Comparison of ENCODE assay signal across 19 mouse cellular contexts in the genomic region with DNA sequence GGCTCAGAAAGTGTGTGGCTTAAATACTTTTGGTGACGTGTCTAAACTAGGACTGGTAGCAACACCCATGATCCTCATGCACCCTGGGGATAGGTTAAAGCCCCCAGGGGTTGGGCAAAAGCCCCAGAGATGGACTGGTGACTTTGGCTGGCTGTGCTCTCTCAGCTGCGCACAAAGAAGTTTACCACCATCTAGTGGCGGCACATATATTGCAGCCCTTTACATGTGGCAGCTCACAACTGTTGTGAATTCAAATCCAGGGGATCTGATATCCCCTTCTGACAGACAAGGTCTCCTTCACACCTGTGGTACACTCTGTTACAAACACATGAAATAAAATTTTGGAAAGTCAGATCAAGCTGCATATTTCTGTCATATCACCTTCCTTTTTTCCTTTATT. TPM values are rescaled to one million over a fixed set of nuclear protein-coding genes. Genes with fewer than 3 reads are reported as not detected.
DNase-seq lines count a peak whose midpoint lies in the region; ATAC-seq and TF ChIP-seq lines count a peak whose summit lies in the region.
"Not testable (repeated sequence)": the region's sequence is repeated elsewhere in the genome, so short reads cannot be mapped to it uniquely, and the experiment has no call there.
"Had no signal": no experiment of that assay in that cellular context is flagged by ENCODE, and none has a peak within 500 bp of the region (broad histone marks: within the 10 kb centered on the region; RNA-seq: fewer than 3 reads in every experiment).

No protein-coding gene starts in this region.

- H3K9me3 ChIP-seq in G1E (replicated peaks) = not testable (repeated sequence)

- DNase-seq in G1E (ENCODE audit: low spot score) = not testable (repeated sequence)

- not testable (repeated sequence) for H3K4me3 ChIP-seq in G1E (ENCODE audit: low read depth, low read length)

- not testable (repeated sequence) for H3K4me1 ChIP-seq in G1E (ENCODE audit: insufficient read depth, low read depth, low read length)

- not testable (repeated sequence) for TF ChIP-seq CTCF in G1E (IDR thresholded peaks at IDR 0.05; ENCODE audit: low read depth, low read length)

- not testable (repeated sequence) for H3K27me3 ChIP-seq in G1E (ENCODE audit: insufficient read depth, low read length)

- H3K36me3 ChIP-seq in G1E (replicated peaks) = not testable (repeated sequence)

- peak; percentile 48; the same call in 1 of the 2 replicates for ATAC-seq in G1E (ENCODE audit: extremely low read depth, insufficient number of reproducible peaks, low FRiP score, poor library complexity, severe bottlenecking)
- ATAC-seq in granulocyte monocyte progenitor cell, adult 5-6 weeks (replicated peaks; ENCODE audit: poor library complexity, severe bottlenecking) = peak; percentile 67
- ATAC-seq in megakaryocyte, adult 5-6 weeks (ENCODE audit: poor library complexity, severe bottlenecking) = 0 out of 2 replicates have a peak, but pooled peaks have one; percentile 52
- ATAC-seq in megakaryocyte-erythroid progenitor cell, adult 5-6 weeks (replicated peaks; ENCODE audit: low FRiP score, low TSS enrichment, poor library complexity, severe bottlenecking) = peak; percentile 81

RNA-seq across cellular contexts. Expression of a gene that starts 19.2 kb away (rescaled TPM):
- total RNA-seq in G1E (2014; fragmentation: Nextera tagmentation) (1.6 TPM in 1 of 2 replicates, not detected in the other), G1E (2017) (0.81 TPM in 1 of 2 replicates, not detected in the other)
- not detected in 2 replicates for polyA plus RNA-seq in G1E (2012)
- total RNA-seq in granulocyte monocyte progenitor cell, adult 5-6 weeks (2014; fragmentation: Nextera tagmentation) = not detected in 2 replicates
- not detected in 2 replicates for total RNA-seq in granulocyte monocyte progenitor cell, adult 5-6 weeks (2017)
- total RNA-seq in megakaryocyte, adult 5-6 weeks (2015) = not detected in 2 replicates
- total RNA-seq in megakaryocyte, adult 5-6 weeks (2017) = not detected in 2 replicates
- total RNA-seq in megakaryocyte-erythroid progenitor cell, adult 5-6 weeks (2014; fragmentation: Nextera tagmentation) = not detected in 2 replicates
- not detected in 2 replicates for total RNA-seq in megakaryocyte-erythroid progenitor cell, adult 5-6 weeks (2017)
- total RNA-seq: adrenal gland, adult 2 months; adrenal gland, postnatal 10 days; adrenal gland, postnatal 4 days; CH12.LX; forebrain, postnatal 0 days; MEL had no signal
- polyA plus RNA-seq: brain, embryonic 14.5 days; C2C12; cortical plate, adult 2 months; embryonic facial prominence, embryonic 10.5 days; embryonic facial prominence, embryonic 12.5 days; embryonic facial prominence, embryonic 14.5 days; forebrain, embryonic 11.5 days; forebrain, embryonic 13.5 days; forebrain, embryonic 15.5 days; forebrain, postnatal 0 days had no signal

RNA-seq across cellular contexts. Expression of a gene that starts 37.2 kb away (rescaled TPM):
- not detected in 2 replicates for total RNA-seq in G1E (2014; fragmentation: Nextera tagmentation)
- not detected in 2 replicates for total RNA-seq in G1E (2017)
- not detected in 2 replicates for polyA plus RNA-seq in G1E (2012)
- not detected in 2 replicates for total RNA-seq in granulocyte monocyte progenitor cell, adult 5-6 weeks (2014; fragmentation: Nextera tagmentation)
- total RNA-seq in granulocyte monocyte progenitor cell, adult 5-6 weeks (2017) = not detected in 2 replicates
- not detected in 2 replicates for total RNA-seq in megakaryocyte, adult 5-6 weeks (2015)
- not detected in 2 replicates for total RNA-seq in megakaryocyte, adult 5-6 weeks (2017)
- not detected in 2 replicates for total RNA-seq in megakaryocyte-erythroid progenitor cell, adult 5-6 weeks (2014; fragmentation: Nextera tagmentation)
- total RNA-seq in megakaryocyte-erythroid progenitor cell, adult 5-6 weeks (2017) = not detected in 2 replicates
- total RNA-seq: CH12.LX; forebrain, postnatal 0 days; MEL had no signal
- polyA plus RNA-seq: brain, embryonic 14.5 days; C2C12; cortical plate, adult 2 months; embryonic facial prominence, embryonic 10.5 days; embryonic facial prominence, embryonic 12.5 days; embryonic facial prominence, embryonic 14.5 days; forebrain, embryonic 11.5 days; forebrain, embryonic 13.5 days; forebrain, embryonic 15.5 days; forebrain, postnatal 0 days had no signal
